Mouse (Mus musculus) layer of hippocampus, postnatal 25 days (tissue): ENCODE results near the gene Tekt5. TPM values are rescaled to one million over a fixed set of nuclear protein-coding genes. Genes with fewer than 3 reads are reported as not detected.

Source experiments
- DNase-seq, 2 experiments: peaks; one replicate each; pipeline ENCODE4 v3.0.0; 2022; ENCODE audit warnings: mixed read lengths in 2 of 2, low spot score in 1 of 2; ENCODE audit errors: extremely low spot score in 1 of 2
- total RNA-seq, 2 experiments: library from RNA; stranded (reverse); gene quantifications; 2 replicates each; pipeline ENCODE4 v1.2.3; 2021

Gene Tekt5
- total RNA-seq, 2 experiments from 2014 or later = 6.6 TPM

- DNase-seq = no peak
Observed at GRCm38 (mm10) chr16:10337422-10338197, 57.7 kb downstream of the Tekt5 start.

- peak in 1 of 2 experiments; percentile 24 for DNase-seq
Observed at GRCm38 (mm10) chr16:10336454-10337421, 58.6 kb downstream of the Tekt5 start.

DNA sequence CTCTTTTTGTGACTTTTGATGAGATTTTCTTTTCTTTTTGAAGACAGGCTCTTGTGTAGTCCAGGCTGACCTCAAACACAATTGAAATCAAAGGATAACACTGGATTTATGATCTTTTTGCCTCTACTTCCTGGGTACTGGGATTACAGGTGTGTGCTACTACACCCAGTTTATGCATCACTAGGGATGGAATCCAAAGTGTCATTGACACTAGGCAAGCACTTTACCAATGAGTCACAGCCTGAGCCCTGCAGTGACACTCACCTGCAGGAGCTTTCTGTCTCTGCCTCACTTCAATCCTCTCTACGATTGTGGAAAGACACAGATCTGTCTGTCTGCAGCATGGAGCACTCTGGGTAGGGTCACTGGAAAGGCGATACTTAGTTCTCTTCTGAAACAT, 59.3 kb downstream of the Tekt5 start:
- no peak for DNase-seq

GRCm38 (mm10) chr16:10332732-10333131, 62.6 kb downstream of the Tekt5 start:
- no peak for DNase-seq

DNA sequence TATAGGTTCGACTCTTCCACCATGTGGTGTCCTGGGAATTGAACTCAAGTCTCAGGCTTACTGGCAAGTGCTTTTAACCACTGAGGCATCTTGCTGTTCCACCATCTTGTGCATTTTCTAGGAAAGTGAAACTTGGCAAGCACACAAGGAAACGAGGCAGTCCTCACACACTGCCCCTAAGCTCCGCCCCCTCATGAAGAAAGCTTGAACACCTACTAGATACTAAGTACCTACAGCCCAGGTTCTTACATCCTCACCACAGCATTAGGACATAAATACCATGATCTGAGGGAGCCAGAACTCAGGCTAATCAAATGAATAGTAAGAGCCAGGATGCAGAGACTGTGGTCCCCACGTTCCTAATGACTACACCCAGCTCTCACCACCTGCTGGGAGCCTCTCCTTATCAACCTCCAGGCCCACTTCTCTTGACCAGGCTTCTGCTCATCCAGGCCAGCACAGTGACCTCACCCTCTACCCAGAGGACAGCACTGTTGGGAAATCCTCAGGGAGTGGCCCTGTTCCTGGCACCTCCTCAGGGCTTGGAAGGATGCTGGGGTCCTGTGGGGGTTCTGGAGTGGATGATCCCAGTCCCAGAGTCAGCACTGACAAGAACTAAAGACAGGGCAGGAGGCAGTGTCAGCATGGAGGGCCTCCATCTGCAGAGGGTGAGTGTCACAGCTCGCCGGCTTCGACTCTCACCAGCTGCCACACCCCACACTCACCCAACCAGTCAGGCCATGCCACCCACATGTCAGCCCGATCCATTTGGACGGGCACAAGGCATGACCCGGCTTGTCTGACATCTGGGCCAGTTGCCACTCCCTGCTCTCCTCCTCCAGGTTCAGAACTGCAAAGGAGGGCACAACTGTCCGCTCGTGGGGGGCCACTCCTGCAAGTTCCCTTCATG, 64.4 kb downstream of the Tekt5 start:
- no peak for DNase-seq

GRCm38 (mm10) chr16:10327563-10328333, 67.5 kb downstream of the Tekt5 start:
- no peak for DNase-seq

- no peak for DNase-seq
Observed at GRCm38 (mm10) chr16:10319914-10320569, 75.2 kb downstream of the Tekt5 start.

GRCm38 (mm10) chr16:10317197-10317544, 78.1 kb downstream of the Tekt5 start:
- no peak for DNase-seq

DNA sequence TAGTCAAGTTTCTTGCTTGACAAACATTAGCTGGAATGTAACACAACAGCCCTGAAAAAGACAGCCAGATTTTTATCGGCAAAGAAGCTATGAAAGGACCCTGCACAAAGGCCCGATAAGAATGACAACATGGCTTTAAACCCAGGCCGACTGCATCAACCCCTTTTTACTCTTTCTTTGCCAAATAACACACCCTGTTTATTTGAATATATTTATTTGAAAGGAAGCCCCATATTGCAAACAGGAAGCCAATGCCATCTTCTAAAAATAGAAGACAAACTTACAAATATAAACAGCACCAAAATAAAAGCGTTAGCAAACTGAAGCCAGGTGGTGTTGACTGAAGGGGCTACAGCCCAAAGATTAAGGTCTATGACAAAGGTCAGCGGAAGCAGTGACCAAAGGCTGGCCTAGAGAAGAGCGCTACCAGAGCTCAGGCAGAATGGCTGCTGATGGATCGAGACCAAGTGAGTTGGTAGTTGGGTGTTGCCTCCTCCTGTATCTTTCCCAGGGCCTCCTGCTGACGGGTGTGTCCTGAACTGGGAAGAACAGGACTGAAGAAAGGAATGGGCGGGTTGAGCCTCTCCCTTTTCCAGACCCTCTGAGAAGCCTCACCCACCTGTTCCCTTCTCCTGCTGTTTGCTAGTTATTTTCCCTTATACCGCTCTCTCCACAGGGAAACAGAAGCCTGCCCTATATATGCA, 78.6 kb downstream of the Tekt5 start:
- no peak for DNase-seq

GRCm38 (mm10) chr16:10313646-10314088, 81.6 kb downstream of the Tekt5 start, which contains the start of gene Emp2:
Gene Emp2 (minus strand): TSS chr16:10313968.
- DNase-seq = peak; percentile 11 to 31

- DNase-seq = no peak
Observed at GRCm38 (mm10) chr16:10313226-10313625, 82.1 kb downstream of the Tekt5 start.

- DNase-seq = no peak
Observed at GRCm38 (mm10) chr16:10311989-10312388, 83.3 kb downstream of the Tekt5 start.

GRCm38 (mm10) chr16:10311086-10311485, 84.2 kb downstream of the Tekt5 start:
- DNase-seq = no peak

GRCm38 (mm10) chr16:10310507-10310906, 84.8 kb downstream of the Tekt5 start:
- DNase-seq = no peak
